Mouse (Mus musculus) skeletal muscle tissue, adult 2 months (tissue): ENCODE measurements at regions not wholly inside any gene's neighbourhood (a gene's known extent, or its start where the extent isn't known, plus 50 kb on each side); places are given as distances from the start of the nearest gene placed in this dataset.
A peak's percentile ranks its signal among the peaks of the same experiment; 100 is the strongest.

Source experiments
- DNase-seq: peaks from one replicate; pipeline ENCODE4 v3.0.0-alpha.2; 2012; ENCODE audit warnings: low read depth, low spot score

DNA sequence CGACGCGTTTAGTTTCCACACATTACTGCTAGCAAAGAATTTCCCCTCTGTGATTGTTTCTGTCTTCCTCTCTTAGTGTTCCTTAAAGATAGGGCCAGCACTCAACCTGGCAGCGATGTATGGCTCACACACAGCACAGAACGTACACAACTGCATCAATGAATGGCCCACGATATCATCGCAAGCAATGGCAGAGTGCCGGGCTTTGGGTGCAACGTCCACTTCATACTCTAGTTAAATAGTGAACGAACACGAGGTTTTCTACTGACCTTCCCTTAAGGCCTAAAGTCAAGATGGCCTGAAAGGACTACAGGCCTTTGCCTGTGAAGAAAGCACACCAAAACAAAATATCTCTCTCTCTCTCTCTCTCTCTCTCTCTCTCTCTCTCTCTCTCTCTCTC, 51.4 kb upstream of the Mpp6 start:
- DNase-seq, result no peak

- peak; percentile 39 for DNase-seq
Measured at GRCm38 (mm10) chr6:50059917-50060316, 50.1 kb upstream of the Mpp6 start.
